Mouse (Mus musculus) cerebellum, adult 9-10 months (tissue): ENCODE measurements around the gene Rnf223.

Experiments used
- DNase-seq: peaks from one replicate; pipeline ENCODE4 v3.0.0; 2022

The Rnf223 gene

DNA sequence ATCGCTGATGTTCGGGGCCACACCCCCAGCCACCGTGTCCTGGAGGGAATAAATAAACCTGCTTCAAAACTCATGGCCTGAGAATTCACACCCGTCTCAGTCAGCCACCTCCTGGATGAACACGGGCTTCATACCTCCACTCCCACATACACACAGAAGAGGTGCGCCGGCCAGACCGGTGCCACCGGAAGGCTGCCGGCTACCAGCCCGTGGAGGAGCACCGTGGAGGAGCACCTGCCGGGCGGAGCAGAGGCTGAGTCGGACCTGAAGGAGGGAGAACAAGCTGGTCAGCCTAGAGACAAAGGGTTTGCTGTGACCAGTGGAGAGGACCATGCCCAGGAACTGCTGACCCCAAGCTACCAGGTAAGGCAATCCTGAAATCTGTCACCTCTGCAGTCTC lies at the start of gene Rnf223:
Gene Rnf223 (plus strand): TSS at position 78 of the 400 bp plus-strand sequence.
- DNase-seq, result no peak

GRCm38 (mm10) chr4:156082621-156083234 lies 47.6 kb upstream of the Rnf223 start:
- no peak for DNase-seq

GRCm38 (mm10) chr4:156083348-156083747 lies 47.0 kb upstream of the Rnf223 start:
- no peak for DNase-seq

- no peak for DNase-seq
Measured at GRCm38 (mm10) chr4:156084096-156084879, 46.0 kb upstream of the Rnf223 start.

- DNase-seq, result no peak
Measured at GRCm38 (mm10) chr4:156085256-156085655, 45.1 kb upstream of the Rnf223 start.

DNA sequence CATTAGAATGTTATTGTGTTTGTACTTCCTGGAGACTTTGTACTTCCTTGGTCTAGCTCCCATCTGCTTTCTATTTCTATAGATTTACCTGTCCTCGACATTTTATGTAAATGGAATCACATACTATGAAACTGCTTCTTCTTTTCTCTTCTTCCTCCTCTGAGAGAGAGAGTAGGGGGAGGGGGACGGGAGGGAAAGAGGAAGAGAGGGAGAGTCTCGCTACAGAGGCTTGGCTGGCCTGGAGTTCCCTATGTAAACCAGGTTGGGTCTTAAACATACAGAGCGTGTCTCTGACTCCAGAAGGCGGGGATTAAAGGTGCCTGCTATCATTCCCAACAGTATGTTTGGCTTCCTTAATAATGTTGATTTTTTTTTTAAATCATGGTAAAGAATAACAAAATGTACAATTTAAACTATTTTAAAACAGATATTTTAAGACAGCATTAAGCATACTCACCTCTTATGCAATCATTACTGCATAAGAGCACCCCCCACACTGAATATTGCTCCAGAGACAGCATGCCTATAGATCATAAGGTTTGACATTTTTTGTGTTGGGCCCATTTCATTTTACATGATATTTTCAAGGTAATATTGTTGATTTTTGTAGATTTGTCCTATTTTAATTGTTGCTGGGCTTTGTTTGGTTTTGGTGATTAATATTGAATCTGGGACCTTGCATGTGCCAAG lies 42.8 kb upstream of the Rnf223 start:
- DNase-seq, result no peak

GRCm38 (mm10) chr4:156091236-156091635 lies 39.1 kb upstream of the Rnf223 start:
- no peak for DNase-seq

GRCm38 (mm10) chr4:156092765-156093164 lies 37.5 kb upstream of the Rnf223 start:
- no peak for DNase-seq

DNA sequence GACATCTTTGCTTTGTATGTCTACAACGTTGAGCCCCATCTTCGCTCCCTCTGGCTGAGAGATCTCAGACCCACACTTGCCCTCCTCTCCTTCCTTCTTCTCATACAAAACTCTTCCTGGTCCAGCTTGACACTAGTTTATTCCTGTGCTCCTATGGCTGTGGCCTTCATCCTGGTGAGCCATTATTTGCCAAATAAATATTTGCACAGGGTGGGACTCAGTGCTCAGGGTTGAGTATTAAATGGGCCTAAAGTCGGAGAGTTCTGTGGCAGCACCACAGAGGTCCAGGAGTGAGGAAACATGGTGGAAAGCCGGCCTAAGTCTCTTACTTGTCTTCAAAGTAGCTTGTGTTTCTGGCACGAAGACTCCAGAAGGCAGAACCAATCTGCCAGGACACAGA lies 36.6 kb upstream of the Rnf223 start:
- no peak for DNase-seq

DNA sequence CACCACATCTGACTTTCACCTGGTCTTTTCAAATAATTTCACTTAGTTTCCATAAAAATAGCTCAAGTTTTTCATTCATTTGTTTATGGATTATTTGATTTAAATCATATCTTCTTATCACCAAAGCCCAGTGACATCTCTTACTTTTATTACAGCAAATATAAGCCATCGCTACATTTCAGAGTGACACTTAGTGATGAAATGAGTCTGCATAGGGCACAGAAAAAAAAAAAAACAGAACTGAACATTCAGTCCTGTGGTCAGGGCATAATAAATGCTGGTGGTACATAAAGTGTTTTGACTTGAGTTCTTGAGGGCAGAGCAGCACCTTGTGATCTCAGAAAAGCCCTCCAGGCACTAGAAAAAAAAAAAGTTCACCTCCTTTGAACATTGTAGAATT lies 34.1 kb upstream of the Rnf223 start:
- no peak for DNase-seq

GRCm38 (mm10) chr4:156097770-156098366 lies 32.4 kb upstream of the Rnf223 start:
- no peak for DNase-seq

DNA sequence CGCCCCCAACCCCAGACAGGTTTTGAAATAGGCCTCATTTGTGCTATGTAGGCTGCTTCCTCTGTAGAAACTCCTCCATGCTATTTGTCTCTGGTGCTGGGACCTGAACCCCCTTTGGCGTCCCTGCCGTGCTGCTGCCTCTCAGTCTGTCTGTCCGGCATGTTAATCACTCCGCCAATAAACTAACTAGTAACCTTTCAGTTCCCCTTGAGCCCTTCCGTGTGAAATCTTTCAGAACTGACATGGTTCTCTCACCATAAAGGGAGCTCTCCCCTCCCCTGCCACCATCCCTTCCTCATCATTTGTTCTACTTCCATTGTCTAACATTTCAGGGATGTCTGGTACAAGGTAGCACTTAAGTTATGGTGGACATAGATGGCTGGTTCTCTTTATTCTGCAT lies 30.9 kb upstream of the Rnf223 start:
- DNase-seq, result no peak

DNA sequence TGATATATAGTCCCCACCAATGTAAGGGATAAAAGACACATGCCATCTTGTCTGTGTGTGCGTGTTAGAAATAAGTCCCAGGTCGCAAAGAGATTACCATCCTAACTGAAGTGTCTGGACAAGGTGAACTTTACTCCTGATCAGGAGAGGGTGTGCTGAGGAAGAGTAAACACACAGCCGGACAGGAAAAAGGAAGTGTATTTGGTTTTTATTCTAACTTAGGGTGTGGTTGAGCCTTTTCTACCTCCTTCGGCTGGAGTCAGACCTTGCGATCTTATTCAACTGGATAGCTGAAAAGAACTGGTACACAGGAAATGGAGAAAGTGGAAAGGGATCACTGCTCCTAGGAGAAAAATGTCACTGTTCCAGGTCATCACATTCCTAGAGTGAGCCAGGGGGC lies 29.8 kb upstream of the Rnf223 start:
- no peak for DNase-seq

DNA sequence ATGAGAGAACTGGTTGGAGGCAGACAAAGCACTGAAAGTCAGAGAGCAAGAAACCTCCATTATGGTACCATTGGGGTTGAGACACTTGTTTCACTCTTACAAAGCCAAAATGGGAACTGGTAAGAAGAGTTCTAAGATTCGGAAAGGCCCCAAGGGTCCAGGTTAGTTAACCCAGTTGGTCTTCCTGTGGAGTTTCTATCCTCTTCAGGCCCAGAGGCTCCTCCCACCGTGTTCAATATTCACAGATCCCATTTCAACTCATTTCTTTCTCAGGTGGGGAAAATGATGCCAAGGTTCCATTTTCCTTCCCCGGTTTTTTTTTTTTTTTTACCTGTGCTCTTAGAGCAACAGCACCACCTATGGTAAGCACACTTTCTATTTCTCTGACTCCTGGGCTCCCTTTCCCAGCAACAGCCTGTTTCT lies 28.8 kb upstream of the Rnf223 start:
- no peak for DNase-seq

- DNase-seq, result no peak
Measured at GRCm38 (mm10) chr4:156103342-156103741, 27.0 kb upstream of the Rnf223 start.

DNA sequence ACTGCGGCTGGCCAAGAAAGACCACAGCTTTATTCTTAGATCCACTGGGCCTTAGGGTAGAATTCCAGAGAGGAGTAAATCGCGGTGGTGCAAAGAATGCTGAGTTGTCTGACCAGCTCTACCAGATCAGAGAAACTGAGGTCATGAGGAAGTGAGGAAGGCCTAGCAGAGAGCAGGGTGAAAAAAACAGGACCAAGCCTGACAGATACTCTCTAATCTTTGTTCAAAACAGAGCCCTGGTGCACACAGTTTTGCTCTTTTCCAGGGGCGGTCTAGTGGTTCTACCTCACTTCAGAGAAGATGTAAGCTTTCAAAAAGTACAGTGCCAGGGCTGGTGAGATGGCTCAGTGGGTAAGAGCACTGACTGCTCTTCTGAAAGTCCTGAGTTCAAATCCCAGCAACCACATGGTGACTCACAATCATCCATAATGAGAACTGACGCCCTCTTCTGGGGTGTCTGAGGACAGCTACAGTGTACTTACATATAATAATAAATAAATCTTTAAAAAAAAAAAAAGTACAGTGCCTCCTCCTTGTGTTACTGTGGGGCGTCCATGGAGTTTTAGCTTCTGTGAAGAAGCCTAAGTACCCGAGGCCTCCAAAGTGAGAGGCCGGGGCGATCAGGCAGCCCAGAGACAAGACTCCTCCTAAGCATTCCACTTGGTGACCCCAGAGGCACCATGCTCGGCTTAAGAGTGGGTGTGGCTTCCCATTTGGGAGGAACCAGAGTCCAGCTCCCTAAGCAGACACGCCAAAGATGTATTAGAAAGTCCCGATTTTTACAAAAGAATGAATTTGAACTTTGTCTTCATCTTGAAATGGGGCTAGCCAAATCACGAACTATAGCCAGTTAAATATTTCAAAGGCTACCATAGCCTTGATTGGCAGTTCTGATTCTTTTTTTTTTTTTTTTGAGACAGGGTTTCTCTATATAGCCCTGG lies 21.4 kb upstream of the Rnf223 start:
- peak; percentile 60 for DNase-seq

GRCm38 (mm10) chr4:156109570-156110331 lies 20.6 kb upstream of the Rnf223 start, which contains the start of gene 9430015G10Rik:
TSS of gene 9430015G10Rik (plus strand) at chr4:156109982.
- peak; percentile 98 for DNase-seq

DNA sequence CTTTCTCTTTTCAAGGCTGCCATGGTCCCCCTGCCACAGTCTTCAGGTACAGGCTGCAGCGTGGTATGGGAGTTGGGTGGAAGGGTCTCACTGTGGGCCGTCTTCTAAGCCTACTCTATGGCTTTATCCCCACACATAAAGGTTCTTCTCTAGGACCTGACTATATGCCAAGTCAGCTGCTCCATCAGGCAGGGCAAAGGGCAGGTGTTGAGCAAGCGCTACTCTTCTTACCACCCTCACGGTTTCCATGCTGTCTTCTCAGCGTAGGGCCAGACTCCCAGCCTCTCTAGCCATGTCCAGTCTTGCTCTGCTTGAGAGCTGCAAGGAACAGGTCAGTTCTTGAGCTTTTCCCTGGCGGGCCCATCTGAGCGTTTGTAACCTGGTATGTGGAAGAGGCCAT lies 6.2 kb upstream of the Rnf223 start:
- no peak for DNase-seq

GRCm38 (mm10) chr4:156125393-156125792 lies 4.9 kb upstream of the Rnf223 start:
- no peak for DNase-seq

DNA sequence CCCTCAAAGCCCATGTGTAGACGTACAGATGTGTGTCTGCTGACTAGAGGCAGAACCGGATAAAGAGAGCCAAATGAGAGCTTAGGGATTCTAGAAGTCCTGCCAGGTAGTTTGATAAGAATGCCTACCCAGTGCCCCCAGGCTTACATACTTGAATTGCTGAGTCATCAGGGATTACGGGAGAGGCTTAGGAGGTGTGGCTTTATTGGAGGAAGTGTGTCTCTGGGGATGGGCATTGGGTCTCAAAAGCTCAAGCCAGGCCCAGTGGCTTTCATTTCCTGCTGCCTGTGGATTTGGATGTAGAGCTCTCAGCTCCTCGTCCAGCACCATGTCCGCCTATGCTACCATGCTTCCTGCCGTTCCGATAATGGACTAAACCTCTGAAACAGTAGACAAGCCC lies 3.5 kb upstream of the Rnf223 start:
- DNase-seq, result no peak

DNA sequence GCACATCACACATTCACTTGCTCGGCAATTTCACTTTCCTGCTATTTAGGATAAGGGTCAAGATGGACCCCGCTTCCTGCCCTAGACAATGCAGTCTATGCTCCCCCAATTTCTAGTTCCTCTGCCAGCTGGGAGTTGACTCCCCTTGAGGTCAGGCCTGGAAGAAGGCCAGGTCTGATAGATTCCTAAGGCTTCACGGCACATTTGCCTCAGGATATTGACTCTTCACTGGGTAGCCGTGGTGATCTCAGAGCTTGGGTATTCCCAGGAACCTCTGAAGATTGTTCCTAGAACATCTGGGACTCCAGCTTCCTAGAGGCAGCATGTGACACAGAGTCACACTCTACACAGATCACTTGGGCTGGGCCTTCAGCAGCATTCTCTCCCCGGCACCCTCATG lies 1.6 kb upstream of the Rnf223 start:
- DNase-seq, result no peak

GRCm38 (mm10) chr4:156130940-156131339 lies 627 bp downstream of the Rnf223 start:
- DNase-seq, result no peak
